Mouse (Mus musculus): ENCODE data around the gene Qars. TPM values are rescaled to one million over a fixed set of nuclear protein-coding genes. Genes with fewer than 3 reads are reported as not detected.

Qars gene
- polyA plus RNA-seq (2014; fragmentation: Nextera tagmentation; extraction: Ambion mirVana) = 97.2 and 116 TPM in 2 replicates

- peaks cover 10% of the 10 kb centered on the region for H3K4me1 ChIP-seq (ENCODE audit: control insufficient read depth, insufficient read depth, low read length)
- H3K27me3 ChIP-seq (replicated peaks; ENCODE audit: control insufficient read depth, insufficient read depth, low read length) = no peaks in the 10 kb centered on the region
- WGBS = under 1% methylated on average over 34 of the region's 37 CpGs
- DNase-seq (ENCODE audit: low spot score) = peak; percentile 98
- peaks cover 47% of the 10 kb centered on the region for H3K36me3 ChIP-seq (ENCODE audit: control insufficient read depth, insufficient read depth, low read length)
- ATAC-seq (ENCODE audit: low read depth) = peak; percentile 98
- peak within 1 kb of the TSS; percentile 62 for H3K4me2 ChIP-seq (ENCODE audit: low read depth, low read length)
- H3K9ac ChIP-seq (ENCODE audit: low read depth, low read length) = peak within 1 kb of the TSS; percentile 75
- H3K4me3 ChIP-seq (ENCODE audit: low read depth, low read length) = peak within 1 kb of the TSS; percentile 63
- H3K27ac ChIP-seq (replicated peaks; ENCODE audit: low read depth, low read length) = peak within 1 kb of the TSS; percentile 81
- no peaks in the 10 kb centered on the region for H3K9me3 ChIP-seq (ENCODE audit: control insufficient read depth, low read length)
These were observed at the start of gene Qars for GRCm38 (mm10) chr9:108507619-108508434. Gene Qars (plus strand): TSS chr9:108507706.

GRCm38 (mm10) chr9:108459939-108460318 lies 47.6 kb upstream of the Qars start:
- no peak overlapping the region for H3K9ac ChIP-seq (ENCODE audit: low read depth, low read length)
- peak overlapping the region; percentile 84 for H3K4me2 ChIP-seq (ENCODE audit: low read depth, low read length)
- peak overlapping the region; percentile 80 for H3K4me3 ChIP-seq (ENCODE audit: low read depth, low read length)
- H3K36me3 ChIP-seq (ENCODE audit: control insufficient read depth, insufficient read depth, low read length) = peaks cover 24% of the 10 kb centered on the region
- 79% methylated on average over 1 of the region's 1 CpGs for WGBS
- peak overlapping the region; percentile 82 for H3K27ac ChIP-seq (replicated peaks; ENCODE audit: low read depth, low read length)
- peak; percentile 17; the same call in 1 of the 2 replicates for ATAC-seq (ENCODE audit: low read depth)
- no peaks in the 10 kb centered on the region for H3K9me3 ChIP-seq (ENCODE audit: control insufficient read depth, low read length)
- DNase-seq (ENCODE audit: low spot score) = no peak
- H3K27me3 ChIP-seq (replicated peaks; ENCODE audit: control insufficient read depth, insufficient read depth, low read length) = no peaks in the 10 kb centered on the region
- peaks cover 12% of the 10 kb centered on the region for H3K4me1 ChIP-seq (ENCODE audit: control insufficient read depth, insufficient read depth, low read length)

- peak; percentile 90 for DNase-seq (ENCODE audit: low spot score)
- WGBS = under 1% methylated on average over 40 of the region's 52 CpGs
- no peaks in the 10 kb centered on the region for H3K27me3 ChIP-seq (replicated peaks; ENCODE audit: control insufficient read depth, insufficient read depth, low read length)
These were observed 47.0 kb upstream of the Qars start, which contains the start of gene Ccdc71 for GRCm38 (mm10) chr9:108460319-108461178. Gene Ccdc71 (plus strand): TSS chr9:108460527.

GRCm38 (mm10) chr9:108461181-108461631 lies 46.3 kb upstream of the Qars start, which contains the start of gene Klhdc8b:
Gene Klhdc8b (minus strand): TSS chr9:108461581.
- peak within 1 kb of the TSS; percentile 88 for H3K9ac ChIP-seq (ENCODE audit: low read depth, low read length)
- peaks cover 12% of the 10 kb centered on the region for H3K4me1 ChIP-seq (ENCODE audit: control insufficient read depth, insufficient read depth, low read length)
- no peaks in the 10 kb centered on the region for H3K9me3 ChIP-seq (ENCODE audit: control insufficient read depth, low read length)
- H3K27ac ChIP-seq (replicated peaks; ENCODE audit: low read depth, low read length) = peak within 1 kb of the TSS; percentile 82
- peak within 1 kb of the TSS; percentile 80 for H3K4me3 ChIP-seq (ENCODE audit: low read depth, low read length)
- peak within 1 kb of the TSS; percentile 84 for H3K4me2 ChIP-seq (ENCODE audit: low read depth, low read length)
- DNase-seq (ENCODE audit: low spot score) (peak; percentile 65), ATAC-seq (ENCODE audit: low read depth) (peak; percentile 56)
- H3K27me3 ChIP-seq (replicated peaks; ENCODE audit: control insufficient read depth, insufficient read depth, low read length) = no peaks in the 10 kb centered on the region
- WGBS = 14% methylated on average over 11 of the region's 11 CpGs
- peaks cover 37% of the 10 kb centered on the region for H3K36me3 ChIP-seq (ENCODE audit: control insufficient read depth, insufficient read depth, low read length)

More at GRCm38 (mm10) chr9:108460319-108461178, 47.0 kb upstream of the Qars start, which contains the start of gene Ccdc71:
- no peaks in the 10 kb centered on the region for H3K9me3 ChIP-seq (ENCODE audit: control insufficient read depth, low read length)
- peak within 1 kb of the TSS; percentile 88 for H3K9ac ChIP-seq (ENCODE audit: low read depth, low read length)
- H3K4me1 ChIP-seq (ENCODE audit: control insufficient read depth, insufficient read depth, low read length) = peaks cover 12% of the 10 kb centered on the region
- peak within 1 kb of the TSS; percentile 82 for H3K27ac ChIP-seq (replicated peaks; ENCODE audit: low read depth, low read length)
- peak within 1 kb of the TSS; percentile 80 for H3K4me3 ChIP-seq (ENCODE audit: low read depth, low read length)
- ATAC-seq (ENCODE audit: low read depth) = peak; percentile 83
- peaks cover 31% of the 10 kb centered on the region for H3K36me3 ChIP-seq (ENCODE audit: control insufficient read depth, insufficient read depth, low read length)
- H3K4me2 ChIP-seq (ENCODE audit: low read depth, low read length) = peak within 1 kb of the TSS; percentile 84

GRCm38 (mm10) chr9:108461675-108462074 lies 45.8 kb upstream of the Qars start:
- ATAC-seq (ENCODE audit: low read depth) = no peak
- Histone ChIP-seq H3K4me2 (ENCODE audit: low read depth, low read length) (peak overlapping the region; percentile 84), H3K27ac (replicated peaks; ENCODE audit: low read depth, low read length) (no peak overlapping the region), H3K9ac (ENCODE audit: low read depth, low read length) (peak overlapping the region; percentile 88), H3K4me1 (ENCODE audit: control insufficient read depth, insufficient read depth, low read length) (peaks cover 12% of the 10 kb centered on the region), H3K36me3 (ENCODE audit: control insufficient read depth, insufficient read depth, low read length) (peaks cover 39% of the 10 kb centered on the region), H3K9me3 (ENCODE audit: control insufficient read depth, low read length) (no peaks in the 10 kb centered on the region), H3K4me3 (ENCODE audit: low read depth, low read length) (peak overlapping the region; percentile 80), H3K27me3 (replicated peaks; ENCODE audit: control insufficient read depth, insufficient read depth, low read length) (no peaks in the 10 kb centered on the region)
- no peak for DNase-seq (ENCODE audit: low spot score)
- WGBS = 83% methylated on average over 5 of the region's 5 CpGs

- H3K4me2 ChIP-seq (ENCODE audit: low read depth, low read length) = no peak overlapping the region
- no peak overlapping the region for H3K27ac ChIP-seq (replicated peaks; ENCODE audit: low read depth, low read length)
- H3K4me3 ChIP-seq (ENCODE audit: low read depth, low read length) = no peak overlapping the region
- no peaks in the 10 kb centered on the region for H3K27me3 ChIP-seq (replicated peaks; ENCODE audit: control insufficient read depth, insufficient read depth, low read length)
- H3K36me3 ChIP-seq (ENCODE audit: control insufficient read depth, insufficient read depth, low read length) = peaks cover 44% of the 10 kb centered on the region
- no peak overlapping the region for H3K9ac ChIP-seq (ENCODE audit: low read depth, low read length)
- WGBS = 84% methylated on average over 10 of the region's 10 CpGs
- peaks cover 12% of the 10 kb centered on the region for H3K4me1 ChIP-seq (ENCODE audit: control insufficient read depth, insufficient read depth, low read length)
- ATAC-seq (ENCODE audit: low read depth) (no peak), DNase-seq (ENCODE audit: low spot score) (no peak)
- no peaks in the 10 kb centered on the region for H3K9me3 ChIP-seq (ENCODE audit: control insufficient read depth, low read length)
These were observed 45.3 kb upstream of the Qars start for GRCm38 (mm10) chr9:108462192-108462591.

- DNase-seq (ENCODE audit: low spot score) (no peak), ATAC-seq (ENCODE audit: low read depth) (no peak)
- Histone ChIP-seq H3K27ac (replicated peaks; ENCODE audit: low read depth, low read length) (no peak overlapping the region), H3K4me2 (ENCODE audit: low read depth, low read length) (no peak overlapping the region), H3K9me3 (ENCODE audit: control insufficient read depth, low read length) (no peaks in the 10 kb centered on the region), H3K9ac (ENCODE audit: low read depth, low read length) (no peak overlapping the region), H3K36me3 (ENCODE audit: control insufficient read depth, insufficient read depth, low read length) (peaks cover 49% of the 10 kb centered on the region), H3K27me3 (replicated peaks; ENCODE audit: control insufficient read depth, insufficient read depth, low read length) (no peaks in the 10 kb centered on the region), H3K4me3 (ENCODE audit: low read depth, low read length) (no peak overlapping the region), H3K4me1 (ENCODE audit: control insufficient read depth, insufficient read depth, low read length) (peaks cover 12% of the 10 kb centered on the region)
- 97% methylated on average over 9 of the region's 9 CpGs for WGBS
These were observed 43.8 kb upstream of the Qars start for GRCm38 (mm10) chr9:108463713-108464112.

- Histone ChIP-seq H3K36me3 (ENCODE audit: control insufficient read depth, insufficient read depth, low read length) (peaks cover 49% of the 10 kb centered on the region), H3K4me1 (ENCODE audit: control insufficient read depth, insufficient read depth, low read length) (peaks cover 8% of the 10 kb centered on the region), H3K4me3 (ENCODE audit: low read depth, low read length) (no peak overlapping the region), H3K9ac (ENCODE audit: low read depth, low read length) (no peak overlapping the region), H3K4me2 (ENCODE audit: low read depth, low read length) (no peak overlapping the region), H3K27ac (replicated peaks; ENCODE audit: low read depth, low read length) (no peak overlapping the region), H3K9me3 (ENCODE audit: control insufficient read depth, low read length) (no peaks in the 10 kb centered on the region), H3K27me3 (replicated peaks; ENCODE audit: control insufficient read depth, insufficient read depth, low read length) (no peaks in the 10 kb centered on the region)
- ATAC-seq (ENCODE audit: low read depth) = no peak
- 90% methylated on average over 2 of the region's 2 CpGs for WGBS
- no peak for DNase-seq (ENCODE audit: low spot score)
These were observed 41.3 kb upstream of the Qars start for GRCm38 (mm10) chr9:108466219-108466618.

Data from embryonic facial prominence, embryonic 14.5 days (tissue).